Mouse (Mus musculus) left cerebral cortex, adult 8-10 months (tissue): Measurements from ENCODE around the gene Vmn1r163. TPM values are rescaled to one million over a fixed set of nuclear protein-coding genes. Genes with fewer than 3 reads are reported as not detected.
"Not testable (repeated sequence)": the region's sequence is repeated elsewhere in the genome, so short reads cannot be mapped to it uniquely, and the experiment has no call there.

Experiments
- DNase-seq, 2 experiments: peaks; one replicate each; pipeline ENCODE4 v3.0.0; 2022; ENCODE audit warnings: low spot score in 2 of 2
- total RNA-seq, 4 experiments: library from RNA; stranded (reverse); gene quantifications; 2 replicates each; pipeline ENCODE4 v1.2.4; 2022

Vmn1r163 gene
- not detected for total RNA-seq

DNA sequence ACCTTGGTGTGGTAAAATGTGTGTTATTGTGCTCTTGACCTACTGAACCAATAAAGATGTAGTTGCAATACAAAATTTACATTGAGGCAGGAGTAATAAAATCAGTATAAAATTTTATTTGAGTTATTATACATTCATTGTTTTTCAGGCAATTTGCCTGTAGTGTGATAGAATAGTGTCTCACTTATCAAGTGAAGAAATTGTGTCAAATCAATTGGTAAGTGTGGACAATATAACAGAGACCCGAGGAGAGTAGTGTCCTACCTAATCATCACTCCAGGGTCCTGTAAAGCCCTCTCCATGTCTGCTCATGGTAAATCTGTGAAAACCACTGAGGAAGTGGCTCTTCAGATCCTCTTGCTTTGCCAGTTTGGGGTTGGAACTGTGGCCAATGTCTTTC lies at the start of gene Vmn1r163:
Vmn1r163 (plus strand) TSS at position 301 of the 400 bp plus-strand sequence.
- not testable (repeated sequence) for DNase-seq

GRCm38 (mm10) chr7:23019823-23020222 lies 35.5 kb upstream of the Vmn1r163 start, which contains the start of gene Gm4216:
Gene Gm4216 (minus strand): TSS chr7:23019923.
- not testable (repeated sequence) for DNase-seq

- not testable (repeated sequence) for DNase-seq
These were observed 12.0 kb downstream of the Vmn1r163 start, which contains the start of gene Gm8720 for GRCm38 (mm10) chr7:23067356-23067755. Gene Gm8720 (minus strand): TSS chr7:23067456.

Other genes with a start within 250 kb of the Vmn1r163 start
- gene Vmn1r159, start 211.9 kb upstream of the Vmn1r163 start, total RNA-seq, result not detected
- gene Vmn1r160, start 184.3 kb upstream of the Vmn1r163 start, total RNA-seq, result not detected
- not detected for gene Gm4214, start 70.9 kb upstream of the Vmn1r163 start, total RNA-seq
- gene Gm4216, start 35.6 kb upstream of the Vmn1r163 start, total RNA-seq, result not detected
- gene Gm8720, start 11.9 kb downstream of the Vmn1r163 start, total RNA-seq, result not detected
- not detected for gene Gm10662, start 88.9 kb downstream of the Vmn1r163 start, total RNA-seq
- not detected for gene Vmn1r165, start 161.8 kb downstream of the Vmn1r163 start, total RNA-seq
- not detected for gene Vmn1r166, start 196.1 kb downstream of the Vmn1r163 start, total RNA-seq
- gene Gm6902, start 223.4 kb downstream of the Vmn1r163 start, total RNA-seq, result not detected
- gene Nlrp4e, start 245.7 kb downstream of the Vmn1r163 start, total RNA-seq, result not detected